Mouse (Mus musculus) stomach, embryonic 14.5 days (tissue): ENCODE measurements around the gene Plk1. TPM values are rescaled to one million over a fixed set of nuclear protein-coding genes. Genes with fewer than 3 reads are reported as not detected.

Experiments
- ATAC-seq: fragments of 200-750 bp; cut with Nextera tagmentation; 2 replicates; pipeline ENCODE4 v1.8.0; 2017; ENCODE audit warnings: low read depth, moderate TSS enrichment; ENCODE audit not compliant: insufficient number of reproducible peaks, insufficient read depth, low FRiP score
- H3K27ac ChIP-seq: fragments of 300-500 bp; sonication (generic); 2 replicates; pipeline ENCODE4 v1.5.1; 2014; ENCODE audit warnings: mild to moderate bottlenecking, low read length, moderate library complexity, mixed read lengths
- H3K27me3 ChIP-seq: fragments of 300-500 bp; sonication (generic); 2 replicates; pipeline ENCODE4 v1.6.1; 2014; ENCODE audit warnings: low read length, control low read depth, mixed read lengths; ENCODE audit not compliant: control insufficient read depth, insufficient read depth
- H3K36me3 ChIP-seq: fragments of 300-500 bp; sonication (generic); 2 replicates; pipeline ENCODE4 v1.6.1; 2014; ENCODE audit warnings: mild to moderate bottlenecking, control low read depth, low read length, moderate library complexity, mixed read lengths; ENCODE audit not compliant: control insufficient read depth, insufficient read depth
- H3K4me1 ChIP-seq: fragments of 300-500 bp; sonication (generic); 2 replicates; pipeline ENCODE4 v1.6.1; 2014; ENCODE audit warnings: low read length, control low read depth, mixed read lengths; ENCODE audit not compliant: control insufficient read depth, insufficient read depth
- H3K4me2 ChIP-seq: fragments of 300-500 bp; sonication (generic); replicated peaks from 2 replicates; pipeline ENCODE4 v1.6.1; 2014; ENCODE audit warnings: low read depth, low read length, control low read depth
- H3K4me3 ChIP-seq: fragments of 300-500 bp; sonication (generic); 2 replicates; pipeline ENCODE4 v1.5.1; 2014; ENCODE audit warnings: low read depth, low read length, control low read depth
- H3K9ac ChIP-seq: fragments of 300-500 bp; sonication (generic); replicated peaks from 2 replicates; pipeline ENCODE4 v1.6.1; 2014; ENCODE audit warnings: low read depth, mild to moderate bottlenecking, control low read depth, low read length, moderate library complexity, mixed read lengths
- H3K9me3 ChIP-seq: fragments of 300-500 bp; sonication (generic); 2 replicates; pipeline ENCODE4 v1.6.1; 2016; ENCODE audit warnings: low read depth, low read length, control low read depth; ENCODE audit not compliant: control insufficient read depth
- WGBS: fragments of 180-500 bp; shearing (Covaris S2); extraction: QIAGEN DNeasy Blood & Tissue Kit; methylation state at CpG from one replicate; pipeline ENCODE4 v1.1.7; 2014; 5-methylcytosine and 5-hydroxymethylcytosine counted together
- polyA plus RNA-seq: library from polyadenylated mRNA; unstranded; fragments of >200 nt; fragmentation: Nextera tagmentation; extraction: Ambion mirVana; gene quantifications from 2 replicates; pipeline ENCODE4 v1.2.1, GENCODE M21; 2014

Plk1 gene
- polyA plus RNA-seq, 1 experiment from 2014 or later = 91.2 TPM

GRCm38 (mm10) chr7:122137071-122137470, 22.2 kb upstream of the Plk1 start:
- no peak overlapping the region for H3K4me3 ChIP-seq
- H3K4me2 ChIP-seq = no peak overlapping the region
- no peaks in the 10 kb centered on the region for H3K27me3 ChIP-seq
- no peak overlapping the region for H3K9ac ChIP-seq
- no peaks in the 10 kb centered on the region for H3K9me3 ChIP-seq
- H3K4me1 ChIP-seq = no peaks in the 10 kb centered on the region
- ATAC-seq = no peak
- no peak overlapping the region for H3K27ac ChIP-seq
- H3K36me3 ChIP-seq = peaks cover 55% of the 10 kb centered on the region

GRCm38 (mm10) chr7:122138190-122138589, 21.0 kb upstream of the Plk1 start:
- Histone ChIP-seq H3K27ac (no peak overlapping the region), H3K9ac (no peak overlapping the region), H3K4me2 (no peak overlapping the region), H3K9me3 (no peaks in the 10 kb centered on the region), H3K27me3 (no peaks in the 10 kb centered on the region), H3K36me3 (peaks cover 65% of the 10 kb centered on the region), H3K4me1 (no peaks in the 10 kb centered on the region), H3K4me3 (no peak overlapping the region)
- 95% methylated on average over 5 of the region's 5 CpGs for WGBS
- no peak for ATAC-seq

DNA sequence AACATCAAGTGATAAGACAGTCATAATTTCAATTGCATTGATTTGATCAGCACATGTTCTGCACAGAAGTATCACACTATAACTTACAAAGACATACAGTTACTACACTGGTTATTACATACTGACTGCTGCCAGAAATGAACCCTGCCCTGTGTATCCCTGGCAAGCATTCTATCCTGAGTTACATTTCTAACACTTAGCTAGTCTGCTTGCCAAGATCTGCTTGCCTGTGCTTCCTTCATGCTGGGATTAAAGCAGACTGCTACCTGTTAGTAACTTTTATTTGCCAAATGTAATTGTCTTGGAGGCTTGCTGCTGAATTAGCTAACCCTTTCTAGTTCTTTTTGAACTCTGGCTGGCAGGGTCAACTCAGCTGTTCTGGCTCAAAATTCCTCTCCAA, 18.2 kb upstream of the Plk1 start:
- no peaks in the 10 kb centered on the region for H3K9me3 ChIP-seq
- no peak overlapping the region for H3K27ac ChIP-seq
- H3K4me2 ChIP-seq = no peak overlapping the region
- no peaks in the 10 kb centered on the region for H3K27me3 ChIP-seq
- peaks cover 64% of the 10 kb centered on the region for H3K36me3 ChIP-seq
- no peak overlapping the region for H3K9ac ChIP-seq
- H3K4me1 ChIP-seq = no peaks in the 10 kb centered on the region
- no peak for ATAC-seq
- no peak overlapping the region for H3K4me3 ChIP-seq

DNA sequence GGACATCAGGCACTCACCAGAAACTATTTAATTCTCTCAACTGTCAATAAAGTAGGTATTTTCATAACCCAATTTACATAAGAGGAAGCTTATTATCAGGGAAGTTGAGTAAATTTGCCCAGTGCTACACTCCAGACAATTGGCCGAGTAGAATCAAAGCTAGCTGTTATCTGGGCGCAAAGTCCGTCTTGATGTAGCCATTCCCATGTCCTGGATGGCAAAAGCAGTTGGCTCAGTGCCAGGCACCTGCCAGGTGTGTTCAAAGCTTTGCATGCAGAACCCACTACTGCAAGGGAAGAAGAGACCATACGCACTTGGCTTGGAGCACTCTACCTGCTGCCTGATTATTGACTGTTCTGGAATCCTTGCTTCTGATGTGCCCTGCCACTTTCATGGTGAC, 6.8 kb upstream of the Plk1 start:
- peaks cover 11% of the 10 kb centered on the region for H3K36me3 ChIP-seq
- H3K9ac ChIP-seq = no peak overlapping the region
- no peak overlapping the region for H3K4me2 ChIP-seq
- 76% methylated on average over 4 of the region's 4 CpGs for WGBS
- no peaks in the 10 kb centered on the region for H3K9me3 ChIP-seq
- H3K27ac ChIP-seq = no peak overlapping the region
- no peak overlapping the region for H3K4me3 ChIP-seq
- ATAC-seq = peak; percentile 92
- no peaks in the 10 kb centered on the region for H3K4me1 ChIP-seq
- no peaks in the 10 kb centered on the region for H3K27me3 ChIP-seq

DNA sequence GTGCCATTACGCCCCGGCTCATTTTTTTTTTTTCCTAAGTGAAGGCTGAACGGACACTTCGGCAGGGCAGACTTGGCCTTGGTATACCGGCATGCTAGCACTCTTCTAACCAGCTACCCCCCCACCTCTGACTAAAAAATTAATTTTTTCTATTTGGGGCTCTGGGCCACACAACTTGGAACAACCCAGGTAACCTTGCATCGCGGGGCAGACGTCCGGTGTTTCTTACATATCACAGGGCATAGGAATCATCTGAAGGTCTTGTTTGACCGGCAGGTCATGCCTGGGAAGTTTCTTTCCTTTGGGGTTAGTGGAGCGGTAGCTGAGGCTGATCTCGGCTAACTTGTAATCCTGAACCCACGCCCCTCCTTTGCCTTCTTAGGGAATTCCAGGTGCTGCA, 751 bp upstream of the Plk1 start:
- 8% methylated on average over 13 of the region's 13 CpGs for WGBS
- ATAC-seq = no peak; the same call in 1 of the 2 replicates

DNA sequence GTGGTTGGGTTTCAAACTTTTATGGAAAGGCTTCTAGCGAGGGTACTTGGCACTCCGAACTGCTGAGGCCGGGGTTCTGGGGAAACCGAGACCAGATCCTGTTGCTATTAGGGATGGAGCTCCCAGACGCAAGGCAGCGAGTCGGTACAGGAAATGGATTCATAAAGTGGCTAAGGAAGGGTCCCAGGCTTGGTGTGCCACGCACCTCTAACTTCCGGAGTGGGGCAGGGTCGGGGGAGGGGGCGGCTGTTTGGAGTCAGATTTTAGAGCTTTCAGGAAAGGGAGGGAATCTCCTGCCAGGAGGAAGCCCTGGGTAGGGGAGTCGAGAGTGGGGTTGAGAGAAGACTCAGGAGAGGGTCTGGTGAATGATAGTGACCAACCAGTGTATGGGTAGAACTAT, 798 bp downstream of the Plk1 start:
- Histone ChIP-seq H3K27ac (peak overlapping the region; percentile 66; the same call in 1 of the 2 replicates), H3K4me1 (peaks cover 20% of the 10 kb centered on the region), H3K4me3 (peak overlapping the region; percentile 72), H3K27me3 (no peaks in the 10 kb centered on the region), H3K36me3 (peaks cover 34% of the 10 kb centered on the region; the same call in 1 of the 2 replicates), H3K4me2 (peak overlapping the region; percentile 86), H3K9me3 (no peaks in the 10 kb centered on the region), H3K9ac (peak overlapping the region; percentile 57)
- ATAC-seq = no peak
- WGBS = 1% methylated on average over 12 of the region's 12 CpGs

More for the DNA sequence above, 751 bp upstream of the Plk1 start:
- Histone ChIP-seq H3K9ac (peak overlapping the region; percentile 43), H3K4me1 (peaks cover 20% of the 10 kb centered on the region), H3K4me3 (peak overlapping the region; percentile 72), H3K27ac (peak overlapping the region; percentile 82), H3K4me2 (peak overlapping the region; percentile 86), H3K9me3 (no peaks in the 10 kb centered on the region), H3K36me3 (peaks cover 23% of the 10 kb centered on the region; the same call in 1 of the 2 replicates), H3K27me3 (no peaks in the 10 kb centered on the region)

DNA sequence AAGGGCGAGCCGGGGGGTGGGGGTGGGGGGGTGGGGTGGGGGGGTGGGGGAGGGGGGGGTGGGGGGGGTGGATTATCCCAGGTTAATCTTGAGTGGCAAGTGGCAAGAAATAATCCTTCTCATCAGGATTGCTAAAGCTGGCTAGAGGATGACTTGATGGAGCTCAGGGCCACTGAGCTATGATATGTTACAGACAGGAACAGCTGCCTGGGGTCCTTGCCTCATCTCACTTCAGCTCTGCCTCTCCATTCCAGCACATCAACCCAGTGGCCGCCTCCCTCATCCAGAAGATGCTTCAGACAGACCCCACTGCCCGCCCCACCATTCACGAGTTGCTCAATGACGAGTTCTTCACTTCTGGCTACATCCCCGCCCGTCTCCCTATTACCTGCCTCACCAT, 4.5 kb downstream of the Plk1 start:
- H3K27me3 ChIP-seq = no peaks in the 10 kb centered on the region
- peaks cover 12% of the 10 kb centered on the region for H3K4me1 ChIP-seq
- no peak overlapping the region for H3K4me3 ChIP-seq
- H3K9ac ChIP-seq = no peak overlapping the region
- no peak overlapping the region for H3K27ac ChIP-seq
- no peak for ATAC-seq
- H3K4me2 ChIP-seq = no peak overlapping the region
- 96% methylated on average over 6 of the region's 8 CpGs for WGBS
- H3K36me3 ChIP-seq = peaks cover 67% of the 10 kb centered on the region
- no peaks in the 10 kb centered on the region for H3K9me3 ChIP-seq

GRCm38 (mm10) chr7:122167203-122167602, 8.0 kb downstream of the Plk1 start:
- no peak overlapping the region for H3K4me2 ChIP-seq
- no peak overlapping the region for H3K4me3 ChIP-seq
- H3K27ac ChIP-seq = no peak overlapping the region
- no peaks in the 10 kb centered on the region for H3K27me3 ChIP-seq
- H3K4me1 ChIP-seq = no peaks in the 10 kb centered on the region
- peaks cover 78% of the 10 kb centered on the region for H3K36me3 ChIP-seq
- WGBS = 91% methylated on average over 7 of the region's 7 CpGs
- H3K9ac ChIP-seq = no peak overlapping the region
- ATAC-seq = no peak
- H3K9me3 ChIP-seq = no peaks in the 10 kb centered on the region

DNA sequence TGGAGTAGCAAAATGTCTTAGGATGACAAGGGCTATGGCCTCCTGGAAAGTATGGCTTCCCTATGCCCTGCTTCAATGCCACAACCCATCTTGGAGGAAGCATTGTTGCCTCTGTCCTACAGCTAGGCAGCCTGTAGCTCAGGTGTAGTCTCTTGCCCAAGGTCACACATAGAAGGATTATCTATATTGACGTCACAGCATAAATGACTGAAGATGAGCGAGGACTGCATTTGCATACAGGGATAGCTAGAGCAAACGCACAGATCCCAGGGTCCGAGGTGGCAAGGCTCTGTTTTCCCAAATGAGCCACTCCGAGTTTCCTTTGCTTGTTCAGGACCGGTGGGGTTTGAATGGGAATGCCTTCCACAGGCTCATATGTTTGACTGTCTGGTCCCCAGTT, 11.5 kb downstream of the Plk1 start:
- ATAC-seq = no peak
- WGBS = 83% methylated on average over 6 of the region's 6 CpGs
- H3K4me2 ChIP-seq = no peak overlapping the region
- no peaks in the 10 kb centered on the region for H3K9me3 ChIP-seq
- H3K9ac ChIP-seq = no peak overlapping the region
- H3K4me3 ChIP-seq = no peak overlapping the region
- no peaks in the 10 kb centered on the region for H3K4me1 ChIP-seq
- peaks cover 50% of the 10 kb centered on the region for H3K36me3 ChIP-seq
- no peaks in the 10 kb centered on the region for H3K27me3 ChIP-seq
- H3K27ac ChIP-seq = no peak overlapping the region
